Mouse (Mus musculus) lung, adult 2 months (tissue): ENCODE results near the gene Hexim1. TPM values are rescaled to one million over a fixed set of nuclear protein-coding genes. Genes with fewer than 3 reads are reported as not detected.

Source experiments
- DNase-seq: peaks from one replicate; pipeline ENCODE4 v3.0.0; 2022
- H3K4me1 ChIP-seq: fragments of 200-500 bp; 2 replicates; pipeline ENCODE4 v1.6.1; 2011; ENCODE audit warnings: low read length; ENCODE audit not compliant: control insufficient read depth, insufficient read depth
- H3K4me3 ChIP-seq: fragments of 200-500 bp; replicated peaks from 2 replicates; pipeline ENCODE3; 2011; ENCODE audit warnings: low read depth, mild to moderate bottlenecking, control low read depth, low read length; ENCODE audit errors: extremely low read depth
- CTCF ChIP-seq: fragments of 200-500 bp; IDR thresholded peaks from 2 replicates; pipeline ENCODE4 v1.5.1; 2011; ENCODE audit warnings: mild to moderate bottlenecking, low read length, control low read depth; ENCODE audit not compliant: insufficient read depth
- POLR2A ChIP-seq: fragments of 200-500 bp; IDR thresholded peaks from 2 replicates; pipeline ENCODE4 v1.6.1; 2011; ENCODE audit warnings: low read depth, mild to moderate bottlenecking, control low read depth, low read length, borderline replicate concordance; ENCODE audit errors: extremely low read depth
- WGBS: fragments of 180-500 bp; shearing (Covaris S2); methylation state at CpG from one replicate; pipeline ENCODE4 v1.1.7; 2018; 5-methylcytosine and 5-hydroxymethylcytosine counted together
- polyA plus RNA-seq: library from polyadenylated mRNA; depleted of rRNA; stranded (reverse); fragments of >200 nt; gene quantifications from 2 replicates; pipeline ENCODE4 v1.2.3, GENCODE M21; 2012; rRNA removed

The Hexim1 gene
- polyA plus RNA-seq, 1 experiment, result 15.2 TPM

DNA sequence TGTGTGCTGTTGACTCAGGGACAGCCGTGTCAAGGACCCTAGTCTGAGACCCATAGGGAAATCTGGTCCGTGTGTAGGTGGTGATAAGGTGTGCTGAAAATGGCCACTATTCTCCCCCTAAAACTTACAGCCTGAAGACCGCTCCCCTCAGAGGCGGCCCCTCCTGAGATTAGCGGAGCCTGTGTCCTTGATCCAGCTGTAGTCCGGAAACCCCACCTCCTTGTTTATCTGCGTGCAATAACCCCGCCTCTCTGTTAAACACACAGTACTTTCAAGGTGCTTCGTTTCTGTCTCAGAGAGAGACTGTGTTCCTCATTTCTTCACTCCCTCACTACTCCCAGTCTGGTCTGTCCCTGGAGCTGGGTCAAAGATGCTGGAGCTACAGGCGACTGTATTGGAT is 48.4 kb downstream of the Hexim1 start:
- TF ChIP-seq CTCF (no peak), POLR2A (0 out of 2 replicates have a peak, but pooled peaks have one; percentile 15)
- H3K4me3 ChIP-seq, result no peak overlapping the region
- H3K4me1 ChIP-seq, result no peaks in the 10 kb centered on the region
- WGBS, result 19% methylated on average over 10 of the region's 10 CpGs
- no peak for DNase-seq

DNA sequence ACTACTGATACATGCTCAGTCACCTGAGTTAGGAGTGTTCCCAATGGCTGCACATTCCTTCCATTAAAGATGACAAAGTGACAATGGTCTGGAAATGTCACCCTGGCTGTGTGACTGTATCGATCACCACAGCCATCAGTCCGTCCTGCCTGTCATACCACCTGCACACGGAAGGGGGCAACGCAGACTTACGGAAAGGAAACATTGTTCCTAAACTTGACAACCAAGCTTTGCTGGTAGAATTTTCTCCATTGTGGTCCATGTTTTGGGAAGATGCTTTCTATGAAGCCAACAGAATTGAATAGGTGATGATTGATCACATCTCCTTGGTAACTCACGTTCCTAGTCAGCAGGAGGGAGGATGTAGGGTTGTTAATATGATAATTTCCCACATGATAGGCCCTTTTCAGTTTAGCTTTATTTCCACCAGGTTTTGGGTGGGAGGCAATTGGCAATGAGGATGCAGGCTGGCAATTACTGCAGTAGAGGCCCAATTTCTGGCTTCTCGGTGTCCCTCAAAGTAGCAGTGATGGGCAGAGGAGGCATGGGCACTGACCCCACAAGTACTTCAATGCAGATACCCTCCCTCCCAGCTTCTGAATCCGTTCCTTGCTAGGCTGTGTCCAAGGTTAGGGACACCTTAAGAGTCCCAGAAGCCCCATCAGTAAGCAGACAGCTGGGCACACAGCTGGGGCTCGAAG is 52.8 kb downstream of the Hexim1 start:
- TF ChIP-seq CTCF, result peak; percentile 99
- no peak for TF ChIP-seq POLR2A
- no peak overlapping the region for H3K4me3 ChIP-seq
- peak; percentile 70 for DNase-seq
- WGBS, result 25% methylated on average over 9 of the region's 9 CpGs
- H3K4me1 ChIP-seq, result no peaks in the 10 kb centered on the region

Other genes with a start within 250 kb of the Hexim1 start
- 74.5 and 77.7 TPM in 2 replicates for gene Eftud2, start 235.2 kb upstream of the Hexim1 start, polyA plus RNA-seq
- 1.00 and 1.3 TPM in 2 replicates for gene Ccdc103, start 235.0 kb upstream of the Hexim1 start, polyA plus RNA-seq
- 0.11 and 0.19 TPM in 2 replicates for gene Fam187a, start 231.1 kb upstream of the Hexim1 start, polyA plus RNA-seq
- 0.15 and 0.24 TPM in 2 replicates for gene Gfap, start 215.3 kb upstream of the Hexim1 start, polyA plus RNA-seq
- gene Kif18b, start 191.1 kb upstream of the Hexim1 start, polyA plus RNA-seq, result 0.61 and 0.99 TPM in 2 replicates
- gene C1ql1, start 169.5 kb upstream of the Hexim1 start, polyA plus RNA-seq, result 0.22 TPM in 2 replicates
- gene Nmt1, start 88.0 kb upstream of the Hexim1 start, polyA plus RNA-seq, result 24.0 and 32.2 TPM in 2 replicates
- 54.4 and 58.2 TPM in 2 replicates for gene Dcakd, start 87.9 kb upstream of the Hexim1 start, polyA plus RNA-seq
- gene Plcd3, start 14.6 kb upstream of the Hexim1 start, polyA plus RNA-seq, result 11.0 and 17.2 TPM in 2 replicates
- gene Acbd4, start 14.5 kb upstream of the Hexim1 start, polyA plus RNA-seq, result 41.1 and 46.5 TPM in 2 replicates
- 2.9 and 4.7 TPM in 2 replicates for gene Hexim2, start 16.2 kb downstream of the Hexim1 start, polyA plus RNA-seq
- 26.4 and 31.7 TPM in 2 replicates for gene Fmnl1, start 54.9 kb downstream of the Hexim1 start, polyA plus RNA-seq
- 0.41 and 0.50 TPM in 2 replicates for gene 1700023F06Rik, start 92.3 kb downstream of the Hexim1 start, polyA plus RNA-seq
- gene Spata32, start 102.2 kb downstream of the Hexim1 start, polyA plus RNA-seq, result not detected in 2 replicates
- gene Map3k14, start 151.2 kb downstream of the Hexim1 start, polyA plus RNA-seq, result 16.3 and 19.7 TPM in 2 replicates
- 71.4 and 83.7 TPM in 2 replicates for gene Arhgap27, start 247.5 kb downstream of the Hexim1 start, polyA plus RNA-seq